Mouse (Mus musculus) ES-E14 (cell line): ENCODE results near the gene Alg14.

Source experiments
- CHD2 ChIP-seq: IDR thresholded peaks from 2 replicates; pipeline ENCODE4 v1.6.1; 2014; ENCODE audit warnings: mild to moderate bottlenecking, low read depth, low read length, inconsistent platforms
- HCFC1 ChIP-seq: IDR thresholded peaks from 2 replicates; pipeline ENCODE4 v1.6.1; 2012; ENCODE audit warnings: low read length, inconsistent platforms, borderline replicate concordance; ENCODE audit not compliant: insufficient read depth
- MAFK ChIP-seq: IDR thresholded peaks from 2 replicates; pipeline ENCODE4 v1.6.1; 2014; ENCODE audit warnings: mild to moderate bottlenecking, low read depth, low read length, inconsistent platforms; ENCODE audit not compliant: insufficient read depth
- ZC3H11A ChIP-seq: IDR thresholded peaks from 2 replicates; pipeline ENCODE4 v1.6.1; 2012; ENCODE audit warnings: low read depth, mild to moderate bottlenecking, inconsistent platforms, low read length, borderline replicate concordance
- ZNF384 ChIP-seq: IDR thresholded peaks from 2 replicates; pipeline ENCODE4 v1.6.1; 2012; ENCODE audit warnings: low read depth, low read length, inconsistent platforms

GRCm38 (mm10) chr3:121277557-121277956 lies 14.0 kb upstream of the Alg14 start:
- TF ChIP-seq HCFC1 (no peak), MAFK (no peak), CHD2 (no peak), ZNF384 (no peak), ZC3H11A (no peak)
